Mouse (Mus musculus) urinary bladder, postnatal 4 days (tissue): ENCODE measurements around the gene Ccdc96.

Experiments used
- DNase-seq, 2 experiments: peaks; one replicate each; pipeline ENCODE4 v3.0.0; 2021 to 2022; ENCODE audit warnings: low spot score in 2 of 2

The Ccdc96 gene

DNA sequence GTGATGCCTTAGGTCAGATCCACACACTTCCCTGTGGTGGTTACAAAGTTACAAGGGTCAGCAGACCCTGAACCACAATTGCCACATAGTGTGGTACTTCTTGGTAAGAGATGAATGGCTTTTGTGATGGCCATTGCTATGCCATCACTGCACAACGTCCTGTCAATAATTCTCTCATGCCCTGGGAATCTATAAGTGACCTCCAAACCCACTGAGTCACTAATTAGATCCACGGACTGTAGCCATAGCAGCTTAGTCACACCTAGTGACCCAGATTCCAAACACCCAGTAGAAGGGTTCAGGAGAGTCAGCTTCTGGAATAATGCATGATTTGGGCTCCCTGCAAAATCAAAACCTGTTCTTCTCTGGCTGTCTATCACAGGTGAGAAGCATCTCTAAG is 40.8 kb downstream of the Ccdc96 start:
- DNase-seq, result no peak

GRCm38 (mm10) chr5:36526274-36526673 is 41.9 kb downstream of the Ccdc96 start:
- no peak for DNase-seq

GRCm38 (mm10) chr5:36526921-36527320 is 42.5 kb downstream of the Ccdc96 start:
- no peak for DNase-seq

- DNase-seq, result no peak
Observed at GRCm38 (mm10) chr5:36529698-36530097, 45.3 kb downstream of the Ccdc96 start.

DNA sequence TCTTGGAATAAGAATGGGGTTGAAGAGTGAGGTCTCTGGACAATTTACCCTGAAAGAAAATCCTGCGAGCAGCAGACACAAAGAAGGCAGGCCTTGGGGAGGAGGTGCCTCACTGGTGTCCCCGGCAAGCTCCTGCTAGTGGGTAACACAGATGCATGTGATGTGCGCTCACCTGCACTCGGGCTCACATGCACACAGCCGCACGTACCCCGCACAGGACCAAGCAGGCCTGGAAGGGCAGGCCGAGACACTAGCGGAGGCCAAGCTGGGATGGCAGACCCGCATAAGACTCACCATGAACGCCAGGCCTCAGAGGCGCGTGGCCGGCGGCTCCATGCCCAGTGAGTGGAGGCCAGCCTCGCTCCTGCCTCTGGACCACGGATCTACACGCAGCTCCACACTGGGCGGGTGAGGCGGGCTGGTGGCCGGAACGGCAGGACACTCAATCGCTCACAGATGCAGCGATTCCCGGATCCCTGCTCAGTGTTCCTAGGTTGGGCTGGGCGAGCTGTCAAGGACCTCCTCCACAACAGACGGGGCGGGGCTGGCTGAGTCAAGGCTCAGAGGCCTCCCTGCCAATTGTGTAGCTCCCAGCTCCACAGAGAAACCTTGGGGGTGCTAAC is 45.9 kb downstream of the Ccdc96 start:
- peak; percentile 91 to 94 for DNase-seq

GRCm38 (mm10) chr5:36534455-36535030 is 50.2 kb downstream of the Ccdc96 start:
- DNase-seq, result no peak

DNA sequence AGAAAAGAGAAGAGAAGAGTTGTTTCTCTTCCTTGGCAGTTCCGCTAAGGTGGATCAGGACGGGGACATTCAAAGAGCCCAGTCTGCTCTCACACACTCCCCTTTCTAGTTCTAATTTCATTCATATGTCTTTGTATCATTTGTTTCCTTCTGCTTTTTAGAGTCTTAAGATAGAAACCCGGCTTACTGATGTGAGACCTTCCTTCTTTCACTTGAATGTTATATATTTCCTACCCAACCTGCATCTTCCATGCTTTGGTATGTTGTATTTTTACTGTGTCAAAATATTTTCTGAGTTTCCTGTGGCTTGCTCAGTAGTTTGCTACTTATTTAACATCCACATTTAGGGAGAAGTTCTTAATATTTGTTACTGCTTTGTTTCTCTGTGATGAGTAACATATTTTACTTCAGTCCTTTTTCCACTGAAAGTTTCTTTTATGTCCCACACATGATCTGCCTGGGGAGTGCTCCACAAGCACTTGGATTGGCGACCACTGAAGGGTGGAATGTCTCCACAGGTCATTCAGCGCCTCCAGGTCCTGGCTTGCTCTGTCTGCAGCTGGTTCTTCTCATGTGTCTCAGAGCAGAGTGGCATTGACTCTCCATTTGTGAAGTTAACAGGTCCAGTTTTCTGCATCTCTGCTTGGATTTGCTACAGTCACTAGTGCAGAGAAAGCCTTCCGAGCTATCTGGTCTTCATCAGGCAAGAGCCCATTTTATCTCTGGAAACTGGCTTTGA is 51.2 kb downstream of the Ccdc96 start:
- DNase-seq, result no peak

DNA sequence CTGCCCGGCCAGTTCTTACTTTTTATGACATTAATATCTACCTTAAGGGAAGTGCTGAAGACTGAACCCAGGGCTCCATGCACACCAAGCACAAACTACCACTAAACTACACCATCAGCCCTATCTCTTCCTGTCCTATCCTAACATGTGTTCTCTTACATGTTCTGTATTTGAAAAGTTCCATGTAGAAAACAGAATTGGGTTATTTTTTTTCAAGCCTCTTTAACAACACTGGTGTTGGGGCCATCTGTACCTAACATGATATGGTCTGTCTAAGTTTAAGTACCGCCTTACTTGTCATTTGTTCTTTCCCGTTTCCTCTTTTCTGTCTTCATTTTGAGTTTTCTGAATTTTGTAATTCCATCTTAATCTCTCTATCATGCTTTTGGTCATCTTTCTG is 52.0 kb downstream of the Ccdc96 start:
- no peak for DNase-seq
